Mouse (Mus musculus) stomach, embryonic 14.5 days (tissue): ENCODE measurements at regions not wholly inside any gene's neighbourhood (a gene's known extent, or its start where the extent isn't known, plus 50 kb on each side); places are given as distances from the start of the nearest gene placed in this dataset.

Experiments
- ATAC-seq: fragments of 200-750 bp; cut with Nextera tagmentation; 2 replicates; pipeline ENCODE4 v1.8.0; 2017; ENCODE audit warnings: low read depth, moderate TSS enrichment; ENCODE audit not compliant: insufficient number of reproducible peaks, insufficient read depth, low FRiP score
- H3K27ac ChIP-seq: fragments of 300-500 bp; sonication (generic); 2 replicates; pipeline ENCODE4 v1.5.1; 2014; ENCODE audit warnings: mild to moderate bottlenecking, low read length, moderate library complexity, mixed read lengths
- H3K27me3 ChIP-seq: fragments of 300-500 bp; sonication (generic); 2 replicates; pipeline ENCODE4 v1.6.1; 2014; ENCODE audit warnings: low read length, control low read depth, mixed read lengths; ENCODE audit not compliant: control insufficient read depth, insufficient read depth
- H3K36me3 ChIP-seq: fragments of 300-500 bp; sonication (generic); 2 replicates; pipeline ENCODE4 v1.6.1; 2014; ENCODE audit warnings: mild to moderate bottlenecking, control low read depth, low read length, moderate library complexity, mixed read lengths; ENCODE audit not compliant: control insufficient read depth, insufficient read depth
- H3K4me1 ChIP-seq: fragments of 300-500 bp; sonication (generic); 2 replicates; pipeline ENCODE4 v1.6.1; 2014; ENCODE audit warnings: low read length, control low read depth, mixed read lengths; ENCODE audit not compliant: control insufficient read depth, insufficient read depth
- H3K4me2 ChIP-seq: fragments of 300-500 bp; sonication (generic); replicated peaks from 2 replicates; pipeline ENCODE4 v1.6.1; 2014; ENCODE audit warnings: low read depth, low read length, control low read depth
- H3K4me3 ChIP-seq: fragments of 300-500 bp; sonication (generic); 2 replicates; pipeline ENCODE4 v1.5.1; 2014; ENCODE audit warnings: low read depth, low read length, control low read depth
- H3K9ac ChIP-seq: fragments of 300-500 bp; sonication (generic); replicated peaks from 2 replicates; pipeline ENCODE4 v1.6.1; 2014; ENCODE audit warnings: low read depth, mild to moderate bottlenecking, control low read depth, low read length, moderate library complexity, mixed read lengths
- H3K9me3 ChIP-seq: fragments of 300-500 bp; sonication (generic); 2 replicates; pipeline ENCODE4 v1.6.1; 2016; ENCODE audit warnings: low read depth, low read length, control low read depth; ENCODE audit not compliant: control insufficient read depth
- WGBS: fragments of 180-500 bp; shearing (Covaris S2); extraction: QIAGEN DNeasy Blood & Tissue Kit; methylation state at CpG from one replicate; pipeline ENCODE4 v1.1.7; 2014; 5-methylcytosine and 5-hydroxymethylcytosine counted together

GRCm38 (mm10) chr17:4281451-4281850 lies 585.4 kb upstream of the Nox3 start:
- no peaks in the 10 kb centered on the region for H3K9me3 ChIP-seq
- H3K27me3 ChIP-seq, result no peaks in the 10 kb centered on the region
- H3K4me1 ChIP-seq, result no peaks in the 10 kb centered on the region
- H3K36me3 ChIP-seq, result no peaks in the 10 kb centered on the region
- no peak overlapping the region for H3K9ac ChIP-seq
- H3K4me2 ChIP-seq, result no peak overlapping the region
- ATAC-seq, result no peak
- H3K4me3 ChIP-seq, result no peak overlapping the region
- H3K27ac ChIP-seq, result no peak overlapping the region
- WGBS, result 77% methylated on average over 5 of the region's 5 CpGs

GRCm38 (mm10) chr17:4291418-4291817 lies 595.4 kb upstream of the Nox3 start:
- no peak overlapping the region for H3K4me3 ChIP-seq
- no peak overlapping the region for H3K4me2 ChIP-seq
- no peaks in the 10 kb centered on the region for H3K9me3 ChIP-seq
- no peaks in the 10 kb centered on the region for H3K4me1 ChIP-seq
- 61% methylated on average over 2 of the region's 2 CpGs for WGBS
- no peak overlapping the region for H3K9ac ChIP-seq
- H3K36me3 ChIP-seq, result no peaks in the 10 kb centered on the region
- no peak for ATAC-seq
- no peaks in the 10 kb centered on the region for H3K27me3 ChIP-seq
- H3K27ac ChIP-seq, result no peak overlapping the region

DNA sequence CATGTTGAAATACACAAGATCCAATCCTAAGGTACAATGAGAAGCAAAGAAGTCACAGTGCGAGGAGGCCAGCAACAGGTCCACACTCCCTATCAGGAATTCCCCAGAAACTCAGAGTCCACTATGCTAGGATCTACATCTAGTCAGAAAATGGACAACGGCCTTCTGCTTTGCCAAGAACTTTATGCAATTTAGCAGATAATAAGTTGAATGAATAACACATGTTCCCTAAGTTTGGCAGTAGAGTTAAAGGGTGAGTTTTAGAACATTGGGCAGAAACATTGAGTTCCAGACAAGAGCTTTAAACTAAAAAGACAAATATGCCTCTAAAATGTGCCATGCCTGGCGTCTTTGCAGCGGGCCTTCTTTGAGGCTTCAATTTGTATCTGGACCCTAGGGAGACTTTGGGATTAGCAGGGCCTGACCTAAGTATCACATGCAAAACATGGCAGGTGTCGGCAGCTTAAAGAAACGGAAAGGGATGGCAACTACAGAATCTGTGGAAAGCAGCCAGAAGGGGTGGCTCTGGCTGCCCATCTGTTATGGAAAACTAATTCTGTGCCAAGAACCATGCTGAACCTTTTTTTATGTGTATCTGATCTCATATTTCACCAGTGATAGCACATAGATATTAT lies 600.6 kb upstream of the Nox3 start:
- Histone ChIP-seq H3K27ac (no peak overlapping the region), H3K4me2 (no peak overlapping the region), H3K36me3 (no peaks in the 10 kb centered on the region), H3K27me3 (no peaks in the 10 kb centered on the region), H3K4me3 (no peak overlapping the region), H3K9ac (no peak overlapping the region), H3K9me3 (no peaks in the 10 kb centered on the region), H3K4me1 (no peaks in the 10 kb centered on the region)
- ATAC-seq, result no peak
- 82% methylated on average over 6 of the region's 6 CpGs for WGBS

- Histone ChIP-seq H3K4me3 (no peak overlapping the region), H3K27ac (no peak overlapping the region), H3K9me3 (no peaks in the 10 kb centered on the region), H3K36me3 (no peaks in the 10 kb centered on the region), H3K4me2 (no peak overlapping the region), H3K4me1 (no peaks in the 10 kb centered on the region), H3K9ac (no peak overlapping the region), H3K27me3 (no peaks in the 10 kb centered on the region)
- 74% methylated on average over 1 of the region's 1 CpGs for WGBS
- ATAC-seq, result no peak
These were observed 601.1 kb upstream of the Nox3 start for GRCm38 (mm10) chr17:4297156-4297535.

DNA sequence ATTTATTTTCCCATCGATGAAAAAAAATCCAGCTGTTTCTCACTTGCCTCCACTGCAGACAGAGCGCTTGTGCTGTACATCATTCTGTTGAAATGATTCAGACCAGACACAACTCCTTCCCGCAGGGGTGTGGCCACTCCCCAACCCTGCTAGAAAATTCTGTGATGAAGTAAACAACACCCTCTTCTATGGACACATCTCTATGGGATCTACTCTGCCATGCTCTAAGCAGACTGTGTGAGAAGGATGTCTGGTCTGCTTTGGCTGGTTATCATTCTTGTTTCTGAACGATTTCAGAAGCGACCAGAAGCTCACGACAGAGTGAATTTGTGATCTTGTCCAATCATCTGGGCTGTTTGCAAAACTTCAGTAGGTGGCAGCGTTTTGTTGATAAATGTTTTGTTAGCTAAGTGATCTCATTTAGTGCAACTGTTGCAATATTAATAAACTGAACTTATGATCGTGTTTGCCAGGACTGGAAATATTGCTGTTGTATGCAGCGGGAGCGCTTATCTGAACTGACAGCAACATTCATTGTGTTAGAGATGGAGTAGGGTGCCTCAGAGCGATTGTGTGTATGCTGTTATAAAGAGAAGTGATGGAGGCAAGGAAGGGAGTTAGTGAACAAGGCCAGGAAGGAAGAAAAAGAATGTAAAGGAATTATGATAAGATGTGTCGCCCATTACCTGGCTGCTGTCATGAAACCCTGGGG lies 605.2 kb upstream of the Nox3 start:
- no peaks in the 10 kb centered on the region for H3K36me3 ChIP-seq

GRCm38 (mm10) chr17:4311785-4312379 lies 615.8 kb upstream of the Nox3 start:
- Histone ChIP-seq H3K36me3 (no peaks in the 10 kb centered on the region), H3K27me3 (no peaks in the 10 kb centered on the region), H3K4me1 (no peaks in the 10 kb centered on the region), H3K27ac (no peak overlapping the region), H3K4me3 (no peak overlapping the region), H3K9ac (no peak overlapping the region), H3K9me3 (no peaks in the 10 kb centered on the region), H3K4me2 (no peak overlapping the region)
- no peak for ATAC-seq
- 56% methylated on average over 4 of the region's 4 CpGs for WGBS

More for the DNA sequence above, 605.2 kb upstream of the Nox3 start:
- ATAC-seq, result no peak
- H3K4me1 ChIP-seq, result no peaks in the 10 kb centered on the region
- H3K27ac ChIP-seq, result no peak overlapping the region
- no peaks in the 10 kb centered on the region for H3K27me3 ChIP-seq
- H3K9me3 ChIP-seq, result no peaks in the 10 kb centered on the region
- no peak overlapping the region for H3K9ac ChIP-seq
- no peak overlapping the region for H3K4me2 ChIP-seq
- WGBS, result 65% methylated on average over 12 of the region's 12 CpGs
- no peak overlapping the region for H3K4me3 ChIP-seq

GRCm38 (mm10) chr17:4319141-4319540 lies 623.1 kb upstream of the Nox3 start:
- H3K27me3 ChIP-seq, result no peaks in the 10 kb centered on the region
- no peaks in the 10 kb centered on the region for H3K4me1 ChIP-seq
- no peak overlapping the region for H3K27ac ChIP-seq
- WGBS, result 65% methylated on average over 4 of the region's 4 CpGs
- no peaks in the 10 kb centered on the region for H3K36me3 ChIP-seq
- H3K9ac ChIP-seq, result no peak overlapping the region
- no peak for ATAC-seq
- H3K4me2 ChIP-seq, result no peak overlapping the region
- no peak overlapping the region for H3K4me3 ChIP-seq
- H3K9me3 ChIP-seq, result no peaks in the 10 kb centered on the region

- no peak for ATAC-seq
- Histone ChIP-seq H3K27me3 (no peaks in the 10 kb centered on the region), H3K4me3 (no peak overlapping the region), H3K4me2 (no peak overlapping the region), H3K4me1 (no peaks in the 10 kb centered on the region), H3K9ac (no peak overlapping the region), H3K36me3 (no peaks in the 10 kb centered on the region), H3K9me3 (no peaks in the 10 kb centered on the region), H3K27ac (no peak overlapping the region)
- 64% methylated on average over 1 of the region's 1 CpGs for WGBS
These were observed 632.7 kb upstream of the Nox3 start for GRCm38 (mm10) chr17:4328810-4329209.
